Mouse (Mus musculus) cortical plate, adult 2 months (tissue): ENCODE measurements around the gene Lsm7. TPM values are rescaled to one million over a fixed set of nuclear protein-coding genes. Genes with fewer than 3 reads are reported as not detected.
"Not testable (repeated sequence)": the region's sequence is repeated elsewhere in the genome, so short reads cannot be mapped to it uniquely, and the experiment has no call there.

Experiments
- H3K27ac ChIP-seq: fragments of 200-500 bp; 2 replicates; pipeline ENCODE4 v1.5.1; 2012; ENCODE audit warnings: low read length, control low read depth, inconsistent platforms; ENCODE audit not compliant: insufficient read depth
- H3K4me1 ChIP-seq: fragments of 200-500 bp; 2 replicates; pipeline ENCODE4 v1.6.1; 2011; ENCODE audit warnings: low read length; ENCODE audit not compliant: control insufficient read depth, insufficient read depth
- H3K4me3 ChIP-seq: fragments of 200-500 bp; 2 replicates; pipeline ENCODE4 v1.5.1; 2011; ENCODE audit warnings: mild to moderate bottlenecking, low read length, control low read depth; ENCODE audit not compliant: insufficient read depth
- CTCF ChIP-seq: fragments of 200-500 bp; IDR thresholded peaks from 2 replicates; pipeline ENCODE4 v1.5.1; 2011; ENCODE audit warnings: mild to moderate bottlenecking, control low read depth, low read length; ENCODE audit not compliant: insufficient read depth; ENCODE audit errors: extremely low read depth
- POLR2A ChIP-seq: fragments of 200-500 bp; IDR thresholded peaks from 2 replicates; pipeline ENCODE4 v1.6.1; 2011; ENCODE audit warnings: mild to moderate bottlenecking, low read length, control low read depth; ENCODE audit not compliant: insufficient read depth; ENCODE audit errors: extremely low read depth
- polyA plus RNA-seq: library from polyadenylated mRNA; depleted of rRNA; stranded (reverse); fragments of >200 nt; gene quantifications from 2 replicates; pipeline ENCODE4 v1.2.3, GENCODE M21; 2012

Lsm7 gene
- polyA plus RNA-seq, 1 experiment, result 223 TPM

DNA sequence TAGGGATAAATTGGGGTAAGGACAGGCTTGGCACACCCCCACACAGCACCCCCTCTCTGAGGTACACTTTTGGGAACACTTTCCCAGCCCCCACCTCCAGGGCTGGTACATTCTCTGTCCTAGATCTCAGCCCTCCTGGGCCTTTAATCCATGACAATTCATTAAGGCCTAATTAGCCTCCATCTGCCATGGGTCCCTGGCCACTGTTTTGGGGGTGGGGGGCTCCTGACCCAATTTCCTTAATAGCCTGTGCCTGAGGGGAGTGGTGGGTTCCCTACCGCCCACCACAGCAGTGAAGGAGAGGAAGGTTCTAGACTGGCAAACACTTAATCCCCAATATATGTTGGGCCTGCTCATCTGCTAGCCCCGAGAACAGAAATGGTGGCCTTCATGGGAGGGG lies 13.3 kb downstream of the Lsm7 start:
- Histone ChIP-seq H3K4me1 (no peaks in the 10 kb centered on the region), H3K4me3 (peak overlapping the region; percentile 61; the same call in 1 of the 2 replicates), H3K27ac (no peak overlapping the region)
- TF ChIP-seq POLR2A (no peak), CTCF (no peak)

GRCm38 (mm10) chr10:80839848-80840247 lies 15.2 kb downstream of the Lsm7 start:
- H3K4me1 ChIP-seq, result no peaks in the 10 kb centered on the region
- H3K27ac ChIP-seq, result no peak overlapping the region
- TF ChIP-seq CTCF, result no peak
- TF ChIP-seq POLR2A, result no peak
- no peak overlapping the region for H3K4me3 ChIP-seq

GRCm38 (mm10) chr10:80838346-80838912 lies 16.6 kb downstream of the Lsm7 start:
- H3K4me3 ChIP-seq, result no peak overlapping the region
- TF ChIP-seq POLR2A (no peak), CTCF (no peak)
- no peak overlapping the region for H3K27ac ChIP-seq
- no peaks in the 10 kb centered on the region for H3K4me1 ChIP-seq

DNA sequence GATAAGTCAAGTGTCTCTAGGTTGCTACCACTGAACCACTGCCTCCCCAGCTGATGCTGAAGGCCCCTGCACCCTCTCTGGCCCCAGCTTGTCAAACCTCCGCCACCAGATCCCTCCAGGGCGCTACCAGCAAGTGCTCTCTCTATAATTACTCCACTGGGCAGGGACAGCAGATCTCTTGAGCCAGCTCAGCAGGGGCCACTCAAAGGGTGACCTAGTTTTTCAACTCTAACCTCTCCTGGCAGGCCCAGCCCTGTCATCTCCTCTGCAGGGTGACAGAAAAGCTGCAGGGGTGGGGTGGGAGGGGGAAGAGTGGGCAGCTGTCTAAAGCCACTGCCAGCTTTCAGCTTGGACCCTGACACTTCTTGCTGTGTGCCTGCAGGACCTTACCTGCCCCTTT lies 17.2 kb downstream of the Lsm7 start:
- no peaks in the 10 kb centered on the region for H3K4me1 ChIP-seq
- no peak overlapping the region for H3K4me3 ChIP-seq
- TF ChIP-seq CTCF (no peak), POLR2A (no peak)
- H3K27ac ChIP-seq, result no peak overlapping the region

- no peaks in the 10 kb centered on the region for H3K4me1 ChIP-seq
- no peak for TF ChIP-seq POLR2A
- TF ChIP-seq CTCF, result no peak
- no peak overlapping the region for H3K4me3 ChIP-seq
- no peak overlapping the region for H3K27ac ChIP-seq
These were observed 18.0 kb downstream of the Lsm7 start for GRCm38 (mm10) chr10:80836949-80837379.

GRCm38 (mm10) chr10:80835617-80836016 lies 19.4 kb downstream of the Lsm7 start:
- Histone ChIP-seq H3K4me1 (no peaks in the 10 kb centered on the region), H3K4me3 (no peak overlapping the region), H3K27ac (no peak overlapping the region)
- TF ChIP-seq CTCF (no peak), POLR2A (no peak)

- no peak overlapping the region for H3K27ac ChIP-seq
- 0 out of 2 replicates have a peak, but pooled peaks cover 2% of the 10 kb centered on the region for H3K4me1 ChIP-seq
- no peak overlapping the region for H3K4me3 ChIP-seq
- TF ChIP-seq POLR2A (no peak), CTCF (no peak)
These were observed 22.2 kb downstream of the Lsm7 start for GRCm38 (mm10) chr10:80832818-80833217.

DNA sequence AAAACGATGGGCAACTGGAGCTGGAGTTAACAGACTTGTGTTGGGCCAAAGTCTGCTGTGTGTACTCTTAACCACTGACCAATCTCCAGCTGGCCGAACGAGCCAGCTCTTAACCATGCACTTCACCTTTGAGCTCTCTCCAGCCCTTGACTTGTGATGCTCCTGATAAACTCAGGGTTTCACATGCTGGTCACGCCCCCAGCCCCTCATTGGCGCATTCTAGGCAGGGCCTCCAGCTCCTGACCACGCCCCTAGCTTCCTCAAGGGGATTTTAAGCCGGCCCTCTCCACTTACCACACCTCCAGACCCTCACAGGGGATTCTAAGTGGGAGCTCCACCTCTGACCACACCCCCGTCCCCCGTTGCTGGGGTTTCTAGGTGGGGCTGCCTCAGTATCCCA lies 23.9 kb downstream of the Lsm7 start:
- TF ChIP-seq POLR2A, result no peak
- TF ChIP-seq CTCF, result no peak
- Histone ChIP-seq H3K4me1 (0 out of 2 replicates have a peak, but pooled peaks cover 2% of the 10 kb centered on the region), H3K4me3 (no peak overlapping the region), H3K27ac (no peak overlapping the region)

DNA sequence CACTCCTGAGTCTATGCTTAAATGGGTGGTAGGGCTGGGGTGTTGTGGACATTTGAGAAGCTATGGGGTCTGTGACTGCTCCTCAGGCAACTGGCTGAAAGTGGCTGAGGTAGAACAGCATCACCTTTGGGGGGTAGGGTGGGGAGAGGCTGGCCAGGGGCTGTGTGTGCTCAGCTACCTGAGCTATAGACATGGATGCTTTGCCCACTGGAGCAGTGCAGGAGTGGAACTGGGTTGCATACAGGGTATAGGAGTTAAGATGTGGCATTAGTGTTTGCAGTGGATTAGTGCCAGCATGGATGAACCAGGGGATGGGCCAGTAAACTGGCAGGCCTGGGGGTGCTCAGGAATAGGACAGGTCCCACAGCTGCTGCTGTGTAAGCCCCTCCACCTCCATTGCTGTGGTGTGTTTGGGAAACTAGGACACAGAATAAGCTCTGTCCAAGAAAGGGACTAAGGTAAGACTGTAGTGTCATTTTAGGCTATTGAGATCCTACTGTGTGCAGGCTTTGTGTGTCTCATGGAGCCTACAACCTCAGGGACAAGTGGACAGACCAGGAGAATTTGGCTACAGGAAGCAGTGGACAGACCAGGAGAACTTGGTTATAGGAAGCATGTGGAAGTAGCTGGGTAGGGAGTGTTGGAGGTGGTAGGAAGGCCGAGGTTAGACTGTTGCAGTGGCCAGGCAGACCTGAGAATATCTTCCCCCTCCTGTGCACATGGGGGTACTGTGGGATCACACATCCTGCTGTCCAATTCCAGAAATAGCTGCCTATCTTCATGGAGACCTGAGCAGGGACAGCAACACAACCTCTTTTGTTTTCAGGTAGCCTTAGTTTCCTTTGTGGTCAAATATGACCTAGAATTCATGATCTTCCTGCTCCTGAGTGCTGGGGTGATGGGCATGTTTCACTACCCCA lies 25.4 kb downstream of the Lsm7 start:
- 0 out of 2 replicates have a peak, but pooled peaks cover 2% of the 10 kb centered on the region for H3K4me1 ChIP-seq
- H3K4me3 ChIP-seq, result no peak overlapping the region
- no peak overlapping the region for H3K27ac ChIP-seq
- no peak for TF ChIP-seq CTCF
- TF ChIP-seq POLR2A, result no peak

DNA sequence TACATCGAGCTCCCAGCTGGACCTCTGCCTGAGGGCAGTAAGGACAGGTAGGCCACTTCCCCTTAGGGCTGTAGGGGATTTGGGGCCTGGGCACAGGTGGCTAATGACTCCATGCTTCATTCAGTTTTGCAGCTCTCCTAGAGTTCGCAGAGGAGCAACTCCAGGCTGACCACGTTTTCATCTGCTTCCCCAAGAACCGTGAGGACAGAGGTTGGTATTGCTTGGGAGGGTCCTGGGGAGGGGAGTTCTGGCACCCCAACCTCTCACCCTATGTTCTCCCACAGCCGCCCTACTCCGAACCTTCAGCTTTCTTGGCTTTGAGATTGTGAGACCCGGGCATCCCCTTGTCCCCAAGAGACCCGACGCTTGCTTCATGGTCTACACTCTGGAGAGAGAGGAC lies 26.4 kb downstream of the Lsm7 start:
- H3K4me1 ChIP-seq, H3K27ac ChIP-seq: not testable (repeated sequence)
- peak overlapping the region; percentile 74; the same call in 1 of the 2 replicates for H3K4me3 ChIP-seq
